Mouse (Mus musculus) CD4-positive, CD25-positive, alpha-beta regulatory T cell (primary cell): ENCODE results near the gene Odc1. TPM values are rescaled to one million over a fixed set of nuclear protein-coding genes. Genes with fewer than 3 reads are reported as not detected.

Experiments
- polyA plus RNA-seq: library from polyadenylated mRNA; unstranded; fragments of 100-300 nt; shearing (Covaris generic); gene quantifications from one replicate; pipeline ENCODE4 v1.2.1, GENCODE M21; 2017

The Odc1 gene
- polyA plus RNA-seq: 97.8 TPM

DNA sequence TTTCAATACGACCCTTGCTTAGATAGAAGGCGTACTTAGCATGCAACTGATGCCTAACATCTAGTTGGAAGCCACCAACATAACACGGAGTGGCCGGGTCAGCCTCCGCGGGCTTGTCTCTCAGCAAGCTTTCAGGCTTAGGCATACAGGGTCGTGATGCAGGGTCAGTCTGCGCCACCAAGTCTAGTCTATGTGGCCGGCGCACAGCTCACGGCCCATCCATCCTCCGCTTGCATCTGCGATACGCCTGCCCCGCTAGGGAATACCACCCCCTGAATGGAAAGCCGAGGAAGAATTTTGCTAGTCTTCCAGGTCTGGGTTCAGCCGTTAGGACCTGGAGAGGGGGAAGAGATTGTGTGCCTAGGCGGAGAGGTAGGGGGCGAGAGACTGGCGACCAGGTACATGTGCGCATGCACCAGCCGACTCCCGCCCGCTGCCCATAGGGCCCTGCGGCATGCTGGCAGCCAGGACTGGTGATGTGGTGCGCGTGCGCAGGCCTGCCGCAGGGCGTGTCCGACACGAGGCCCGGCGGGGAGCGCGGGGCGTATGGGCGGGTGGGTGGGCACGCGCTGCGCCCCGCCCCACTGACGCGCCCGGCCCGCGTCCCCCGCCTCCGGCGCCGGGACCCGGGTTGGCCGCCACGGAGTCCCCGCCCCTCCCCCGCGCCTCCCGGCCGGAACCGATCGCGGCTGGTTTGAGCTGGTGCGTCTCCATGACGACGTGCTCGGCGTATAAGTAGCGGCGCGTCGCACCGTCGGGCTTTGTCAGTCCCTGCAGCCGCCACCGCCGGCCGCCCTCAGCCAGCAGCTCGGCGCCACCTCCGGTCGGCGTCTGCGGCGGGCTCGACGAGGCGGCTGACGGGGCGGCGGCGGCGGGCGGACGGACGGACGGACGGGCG is at the start of gene Odc1:
Gene Odc1 (plus strand): TSS at position 586 of the 898 bp plus-strand sequence.

Other genes with a start within 250 kb of the Odc1 start
- gene Atp6v1c2, start 215.4 kb upstream of the Odc1 start, polyA plus RNA-seq: 0.14 TPM
- gene Nol10, start 196.3 kb upstream of the Odc1 start, polyA plus RNA-seq: 25.3 TPM
- 60.4 TPM for gene Hpcal1, start 146.1 kb downstream of the Odc1 start, polyA plus RNA-seq